Mouse (Mus musculus) forebrain, postnatal 0 days (tissue): ENCODE measurements at regions not wholly inside any gene's neighbourhood (a gene's known extent, or its start where the extent isn't known, plus 50 kb on each side); places are given as distances from the start of the nearest gene placed in this dataset.

ENCODE experiments used
- ATAC-seq: fragments of 200-750 bp; cut with Nextera tagmentation; 2 replicates; pipeline ENCODE4 v1.8.0; 2017; ENCODE audit warnings: mild to moderate bottlenecking, moderate library complexity
- DNase-seq: peaks from one replicate; pipeline ENCODE4 v3.0.0-alpha.2; 2015
- H3K27ac ChIP-seq: fragments of 300-500 bp; sonication (generic); 2 replicates; pipeline ENCODE4 v1.5.1; 2014; ENCODE audit warnings: low read depth, mild to moderate bottlenecking, antibody characterized with exemption, low read length, moderate library complexity, mixed read lengths
- H3K27me3 ChIP-seq: fragments of 300-500 bp; sonication (generic); 2 replicates; pipeline ENCODE4 v1.6.1; 2014; ENCODE audit warnings: mild to moderate bottlenecking, low read length, mixed read lengths; ENCODE audit not compliant: insufficient read depth
- H3K36me3 ChIP-seq: fragments of 300-500 bp; sonication (generic); 2 replicates; pipeline ENCODE4 v1.6.1; 2014; ENCODE audit warnings: mild to moderate bottlenecking, moderate library complexity; ENCODE audit not compliant: insufficient read depth
- H3K4me1 ChIP-seq: fragments of 300-500 bp; sonication (generic); 2 replicates; pipeline ENCODE4 v1.6.1; 2014; ENCODE audit warnings: antibody characterized with exemption; ENCODE audit not compliant: insufficient read depth
- H3K4me2 ChIP-seq: fragments of 300-500 bp; sonication (generic); 2 replicates; pipeline ENCODE4 v1.6.1; 2014; ENCODE audit warnings: low read depth, mild to moderate bottlenecking, moderate library complexity
- H3K4me3 ChIP-seq: fragments of 300-500 bp; sonication (generic); 2 replicates; pipeline ENCODE4 v1.5.1; 2014; ENCODE audit warnings: low read depth, low read length, mixed read lengths
- H3K9ac ChIP-seq: fragments of 300-500 bp; sonication (generic); 2 replicates; pipeline ENCODE4 v1.6.1; 2014; ENCODE audit warnings: mild to moderate bottlenecking
- H3K9me3 ChIP-seq: fragments of 300-500 bp; sonication (generic); 2 replicates; pipeline ENCODE4 v1.6.1; 2016; ENCODE audit warnings: low read length
- CTCF ChIP-seq: sonication (generic); IDR thresholded peaks from 2 replicates; pipeline ENCODE4 v1.5.1; 2016; ENCODE audit warnings: antibody characterized with exemption, control low read depth, low read depth
- WGBS: fragments of 180-500 bp; shearing (Covaris S2); extraction: QIAGEN DNeasy Blood & Tissue Kit; methylation state at CpG from one replicate; pipeline ENCODE4 v1.1.7; 2014; 5-methylcytosine and 5-hydroxymethylcytosine counted together

DNA sequence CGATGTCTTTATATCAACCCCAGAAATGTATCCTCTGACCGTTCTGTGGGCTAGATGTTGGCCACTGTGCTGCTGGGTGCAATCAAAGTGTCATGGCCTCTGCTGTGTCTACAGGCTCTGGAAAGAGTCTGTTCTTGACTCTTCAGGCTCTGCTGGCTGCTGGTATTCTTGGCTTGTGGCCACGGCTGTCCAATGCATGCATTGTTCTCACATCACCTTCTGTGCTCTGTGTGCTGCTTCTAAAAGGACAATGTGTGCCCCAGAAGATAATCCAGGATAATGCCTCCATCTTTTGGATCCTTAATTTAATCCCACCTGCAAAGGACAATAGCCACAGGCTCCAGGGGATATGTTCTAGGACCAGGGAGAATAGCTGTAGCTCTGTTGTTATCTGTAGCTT lies 77.5 kb upstream of the Dapl1 start:
- Histone ChIP-seq H3K27ac (no peak overlapping the region), H3K36me3 (no peaks in the 10 kb centered on the region), H3K27me3 (no peaks in the 10 kb centered on the region), H3K9ac (no peak overlapping the region), H3K4me2 (no peak overlapping the region), H3K4me3 (no peak overlapping the region), H3K4me1 (no peaks in the 10 kb centered on the region), H3K9me3 (no peaks in the 10 kb centered on the region)
- ATAC-seq (no peak), DNase-seq (no peak)
- WGBS, result 81% methylated on average over 3 of the region's 3 CpGs
- no peak for TF ChIP-seq CTCF

DNA sequence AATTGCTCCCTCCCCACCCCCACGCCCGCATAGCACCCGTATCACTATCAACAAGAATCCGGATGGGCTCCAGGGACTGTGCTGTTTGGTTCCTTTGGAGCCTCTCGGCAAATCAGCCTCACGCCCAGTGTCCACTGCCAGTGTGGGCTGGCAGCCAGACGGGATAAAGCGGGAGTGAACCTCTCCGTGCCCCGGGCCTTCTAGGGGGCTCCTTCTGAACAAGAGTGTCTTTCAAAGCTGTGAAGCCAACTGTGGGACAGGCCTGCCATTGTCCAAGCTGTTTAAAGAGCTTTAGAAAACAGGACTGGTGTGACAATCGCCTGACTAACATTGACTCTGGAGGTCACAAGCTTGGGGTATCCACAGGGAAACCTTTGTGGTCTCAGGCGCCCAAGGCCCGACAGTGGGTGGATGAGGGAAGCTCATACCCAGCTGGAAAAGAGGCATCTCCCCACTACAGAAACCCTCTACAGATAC lies 76.9 kb upstream of the Dapl1 start:
- H3K36me3 ChIP-seq, result no peaks in the 10 kb centered on the region
- no peak overlapping the region for H3K4me3 ChIP-seq
- 0 out of 2 replicates have a peak, but pooled peaks cover under 1% of the 10 kb centered on the region for H3K9me3 ChIP-seq
- peak; percentile 83 for ATAC-seq
- no peaks in the 10 kb centered on the region for H3K27me3 ChIP-seq
- WGBS, result 65% methylated on average over 13 of the region's 13 CpGs
- H3K27ac ChIP-seq, result no peak overlapping the region
- DNase-seq, result no peak
- no peak for TF ChIP-seq CTCF
- no peaks in the 10 kb centered on the region for H3K4me1 ChIP-seq
- H3K9ac ChIP-seq, result no peak overlapping the region
- H3K4me2 ChIP-seq, result no peak overlapping the region

DNA sequence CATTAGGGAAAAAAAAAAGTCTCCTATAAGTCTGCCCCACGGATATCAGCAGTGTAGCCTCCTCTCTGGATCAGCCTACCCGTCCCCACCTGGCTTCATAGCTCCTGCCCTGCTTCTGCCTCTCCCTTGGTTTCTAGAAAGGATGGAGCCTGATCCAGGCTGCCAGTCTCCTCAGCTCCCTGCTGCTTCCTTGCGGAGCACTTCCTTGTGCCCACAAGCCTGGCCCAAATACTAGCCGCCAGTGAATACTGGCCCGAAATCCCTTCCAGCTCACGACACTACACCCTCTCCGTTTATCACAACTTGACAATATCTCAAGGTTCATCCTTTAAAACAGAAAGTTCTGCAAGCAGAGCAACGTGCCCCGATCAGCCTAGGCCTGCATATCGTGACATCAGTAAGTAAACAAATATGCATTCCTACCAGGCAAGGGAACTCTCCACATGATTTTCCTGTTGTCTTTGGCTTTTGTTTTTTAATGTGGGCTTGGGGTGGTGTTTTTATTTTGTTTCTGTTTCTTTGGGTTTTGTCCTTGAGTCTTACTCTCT lies 76.3 kb upstream of the Dapl1 start:
- Histone ChIP-seq H3K4me3 (no peak overlapping the region), H3K4me2 (no peak overlapping the region), H3K27me3 (no peaks in the 10 kb centered on the region), H3K36me3 (no peaks in the 10 kb centered on the region), H3K4me1 (no peaks in the 10 kb centered on the region), H3K9ac (no peak overlapping the region), H3K9me3 (0 out of 2 replicates have a peak, but pooled peaks cover 5% of the 10 kb centered on the region), H3K27ac (peak overlapping the region; percentile 40; the same call in 1 of the 2 replicates)
- no peak for TF ChIP-seq CTCF
- 81% methylated on average over 10 of the region's 10 CpGs for WGBS
- DNase-seq (no peak), ATAC-seq (peak; percentile 12; the same call in 1 of the 2 replicates)

DNA sequence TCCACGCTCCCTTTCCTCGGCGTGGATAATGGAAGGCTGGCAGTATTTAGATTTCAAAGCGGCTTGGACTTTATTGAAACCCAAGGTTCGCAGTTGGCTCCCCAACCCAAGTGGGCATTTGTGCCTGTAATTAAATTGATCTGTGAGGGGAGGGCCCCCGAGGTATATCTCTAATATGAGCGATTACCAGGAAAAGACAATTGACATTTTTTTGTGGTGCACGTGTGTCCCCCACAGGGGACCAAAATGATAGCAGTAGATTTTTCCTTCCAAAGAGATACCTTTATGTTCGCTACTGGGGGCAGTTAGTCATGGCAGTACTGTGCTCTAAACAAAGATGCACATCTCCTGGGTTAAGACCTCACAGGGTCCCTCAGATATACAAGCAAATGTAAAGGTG lies 69.8 kb upstream of the Dapl1 start:
- Histone ChIP-seq H3K9ac (no peak overlapping the region), H3K4me1 (no peaks in the 10 kb centered on the region), H3K4me3 (no peak overlapping the region), H3K9me3 (0 out of 2 replicates have a peak, but pooled peaks cover 5% of the 10 kb centered on the region), H3K27me3 (no peaks in the 10 kb centered on the region), H3K4me2 (0 out of 2 replicates have a peak overlapping the region, but pooled peaks have one; percentile 8), H3K27ac (no peak overlapping the region), H3K36me3 (no peaks in the 10 kb centered on the region)
- ATAC-seq, result no peak
- DNase-seq, result no peak
- TF ChIP-seq CTCF, result peak; percentile 16; the same call in 1 of the 2 replicates
- WGBS, result 65% methylated on average over 9 of the region's 9 CpGs

DNA sequence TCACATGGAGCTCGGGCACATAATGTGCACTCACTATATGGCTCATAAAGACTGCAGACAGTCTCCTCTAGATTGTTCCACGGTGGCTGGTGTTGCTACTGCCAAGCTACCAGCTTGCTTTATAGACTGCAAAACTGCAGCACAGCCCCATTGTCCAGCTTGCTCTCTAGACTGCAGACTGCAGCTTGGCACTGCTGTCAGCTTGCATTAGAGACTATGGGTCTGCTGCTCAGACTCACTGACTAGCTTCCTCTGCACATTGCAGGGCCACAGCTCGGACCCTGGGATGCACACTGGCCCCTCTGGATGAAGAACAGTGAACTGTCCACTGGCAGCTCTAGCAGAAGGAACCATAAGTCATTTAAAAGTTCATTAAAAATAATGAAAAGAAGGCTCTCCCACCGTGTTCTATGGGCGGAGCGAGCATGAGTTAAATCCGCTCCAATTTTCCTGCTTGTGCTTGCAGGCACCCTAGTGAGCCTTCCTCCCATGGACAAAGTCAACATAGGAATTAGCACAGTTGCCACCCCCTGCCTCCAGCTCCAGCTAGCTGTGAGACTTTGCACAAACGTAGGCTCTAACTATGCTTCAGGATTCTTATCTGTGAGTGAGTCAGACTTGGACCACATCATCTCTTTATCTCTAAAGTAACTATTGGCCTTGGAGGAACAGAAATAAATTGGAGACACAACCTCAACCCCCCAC lies 67.8 kb upstream of the Dapl1 start:
- no peak overlapping the region for H3K27ac ChIP-seq
- no peaks in the 10 kb centered on the region for H3K27me3 ChIP-seq
- no peaks in the 10 kb centered on the region for H3K4me1 ChIP-seq
- no peak for TF ChIP-seq CTCF
- H3K4me2 ChIP-seq, result no peak overlapping the region
- ATAC-seq, result no peak
- H3K9me3 ChIP-seq, result 0 out of 2 replicates have a peak, but pooled peaks cover 5% of the 10 kb centered on the region
- WGBS, result 43% methylated on average over 8 of the region's 8 CpGs
- no peaks in the 10 kb centered on the region for H3K36me3 ChIP-seq
- H3K4me3 ChIP-seq, result no peak overlapping the region
- H3K9ac ChIP-seq, result no peak overlapping the region
- no peak for DNase-seq

DNA sequence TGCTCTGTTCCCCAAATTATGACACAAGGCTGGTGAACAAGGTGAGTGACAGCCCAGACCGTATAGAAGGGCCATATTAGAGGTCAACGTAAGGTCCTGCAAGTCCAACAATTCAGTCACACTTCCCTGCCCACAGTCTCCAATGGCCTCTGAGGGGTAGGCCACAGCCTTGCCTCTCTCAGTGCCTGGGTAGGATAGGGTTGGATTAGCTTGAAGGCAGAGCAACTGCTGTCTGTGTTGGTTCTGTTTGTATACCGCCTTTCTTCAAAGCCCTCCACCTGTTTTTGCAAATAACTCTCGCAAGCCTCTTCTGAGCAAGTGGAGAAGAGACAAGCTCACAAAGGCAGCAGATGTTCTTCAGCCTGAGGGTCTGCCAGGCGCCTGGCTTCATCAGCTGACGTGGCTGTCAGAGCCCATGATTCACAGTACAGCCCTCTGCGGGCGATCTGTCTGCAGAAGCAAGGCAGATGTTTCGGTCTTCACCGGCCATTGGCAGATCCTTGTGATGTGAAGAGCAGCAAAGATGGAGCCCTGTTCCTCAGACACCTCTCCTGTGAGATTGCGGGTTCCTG lies 67.0 kb upstream of the Dapl1 start:
- H3K4me2 ChIP-seq, result no peak overlapping the region
- ATAC-seq (peak; percentile 76), DNase-seq (peak; percentile 40)
- WGBS, result 67% methylated on average over 11 of the region's 11 CpGs
- no peaks in the 10 kb centered on the region for H3K27me3 ChIP-seq
- TF ChIP-seq CTCF, result no peak
- no peak overlapping the region for H3K4me3 ChIP-seq
- no peak overlapping the region for H3K9ac ChIP-seq
- 0 out of 2 replicates have a peak, but pooled peaks cover 5% of the 10 kb centered on the region for H3K9me3 ChIP-seq
- H3K27ac ChIP-seq, result no peak overlapping the region
- H3K4me1 ChIP-seq, result no peaks in the 10 kb centered on the region
- H3K36me3 ChIP-seq, result no peaks in the 10 kb centered on the region

DNA sequence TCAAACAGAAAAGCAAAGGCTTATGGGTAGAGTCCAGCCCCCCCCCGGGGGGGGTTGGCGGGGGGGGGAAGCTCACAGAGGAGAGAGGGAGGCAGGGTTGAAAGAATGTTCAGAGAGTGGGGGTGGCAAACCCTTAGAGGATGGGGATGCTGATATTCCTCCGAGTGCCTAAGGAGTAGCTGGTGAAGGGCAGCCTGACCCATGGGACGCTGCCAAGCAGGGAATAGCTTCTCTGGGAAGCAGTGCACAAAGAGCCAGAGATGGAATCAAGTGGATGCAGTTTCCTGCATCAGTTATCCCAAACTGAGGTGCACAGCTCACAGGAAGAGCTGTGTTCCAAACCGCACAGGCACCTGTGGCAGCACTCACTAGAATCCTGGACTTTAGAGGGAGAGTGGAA lies 64.0 kb upstream of the Dapl1 start:
- Histone ChIP-seq H3K36me3 (no peaks in the 10 kb centered on the region), H3K4me1 (no peaks in the 10 kb centered on the region), H3K27me3 (no peaks in the 10 kb centered on the region), H3K9ac (no peak overlapping the region), H3K4me3 (no peak overlapping the region), H3K4me2 (no peak overlapping the region), H3K27ac (no peak overlapping the region), H3K9me3 (no peaks in the 10 kb centered on the region)
- no peak for DNase-seq
- no peak for TF ChIP-seq CTCF
- WGBS, result 68% methylated on average over 5 of the region's 5 CpGs
- no peak for ATAC-seq
